Mouse (Mus musculus) spleen, adult 2 months (tissue): ENCODE results near the gene Aoc3.

ENCODE experiments used
- CTCF ChIP-seq: fragments of 200-500 bp; IDR thresholded peaks from 2 replicates; pipeline ENCODE4 v1.5.1; 2011; ENCODE audit warnings: mild to moderate bottlenecking, inconsistent platforms; ENCODE audit not compliant: insufficient read depth, insufficient read length, insufficient replicate concordance; ENCODE audit errors: extremely low read depth
- POLR2A ChIP-seq: fragments of 200-500 bp; IDR thresholded peaks from 2 replicates; pipeline ENCODE4 v1.6.1; 2011; ENCODE audit warnings: low read depth, low read length, inconsistent platforms

GRCm38 (mm10) chr11:101370141-101370540 is 39.7 kb downstream of the Aoc3 start:
- TF ChIP-seq POLR2A (no peak), CTCF (no peak)
